Mouse (Mus musculus) stomach, embryonic 14.5 days (tissue): ENCODE results near the gene Kcnj10. TPM values are rescaled to one million over a fixed set of nuclear protein-coding genes. Genes with fewer than 3 reads are reported as not detected.

Experiments used
- ATAC-seq: fragments of 200-750 bp; cut with Nextera tagmentation; 2 replicates; pipeline ENCODE4 v1.8.0; 2017; ENCODE audit warnings: low read depth, moderate TSS enrichment; ENCODE audit not compliant: insufficient number of reproducible peaks, insufficient read depth, low FRiP score
- H3K27ac ChIP-seq: fragments of 300-500 bp; sonication (generic); 2 replicates; pipeline ENCODE4 v1.5.1; 2014; ENCODE audit warnings: mild to moderate bottlenecking, low read length, moderate library complexity, mixed read lengths
- H3K27me3 ChIP-seq: fragments of 300-500 bp; sonication (generic); 2 replicates; pipeline ENCODE4 v1.6.1; 2014; ENCODE audit warnings: low read length, control low read depth, mixed read lengths; ENCODE audit not compliant: control insufficient read depth, insufficient read depth
- H3K36me3 ChIP-seq: fragments of 300-500 bp; sonication (generic); 2 replicates; pipeline ENCODE4 v1.6.1; 2014; ENCODE audit warnings: mild to moderate bottlenecking, control low read depth, low read length, moderate library complexity, mixed read lengths; ENCODE audit not compliant: control insufficient read depth, insufficient read depth
- H3K4me1 ChIP-seq: fragments of 300-500 bp; sonication (generic); 2 replicates; pipeline ENCODE4 v1.6.1; 2014; ENCODE audit warnings: low read length, control low read depth, mixed read lengths; ENCODE audit not compliant: control insufficient read depth, insufficient read depth
- H3K4me2 ChIP-seq: fragments of 300-500 bp; sonication (generic); replicated peaks from 2 replicates; pipeline ENCODE4 v1.6.1; 2014; ENCODE audit warnings: low read depth, low read length, control low read depth
- H3K4me3 ChIP-seq: fragments of 300-500 bp; sonication (generic); 2 replicates; pipeline ENCODE4 v1.5.1; 2014; ENCODE audit warnings: low read depth, low read length, control low read depth
- H3K9ac ChIP-seq: fragments of 300-500 bp; sonication (generic); replicated peaks from 2 replicates; pipeline ENCODE4 v1.6.1; 2014; ENCODE audit warnings: low read depth, mild to moderate bottlenecking, control low read depth, low read length, moderate library complexity, mixed read lengths
- H3K9me3 ChIP-seq: fragments of 300-500 bp; sonication (generic); 2 replicates; pipeline ENCODE4 v1.6.1; 2016; ENCODE audit warnings: low read depth, low read length, control low read depth; ENCODE audit not compliant: control insufficient read depth
- WGBS: fragments of 180-500 bp; shearing (Covaris S2); extraction: QIAGEN DNeasy Blood & Tissue Kit; methylation state at CpG from one replicate; pipeline ENCODE4 v1.1.7; 2014; 5-methylcytosine and 5-hydroxymethylcytosine counted together
- polyA plus RNA-seq: library from polyadenylated mRNA; unstranded; fragments of >200 nt; fragmentation: Nextera tagmentation; extraction: Ambion mirVana; gene quantifications from 2 replicates; pipeline ENCODE4 v1.2.1, GENCODE M21; 2014

The Kcnj10 gene
- polyA plus RNA-seq, 1 experiment from 2014 or later = 0.09 TPM

DNA sequence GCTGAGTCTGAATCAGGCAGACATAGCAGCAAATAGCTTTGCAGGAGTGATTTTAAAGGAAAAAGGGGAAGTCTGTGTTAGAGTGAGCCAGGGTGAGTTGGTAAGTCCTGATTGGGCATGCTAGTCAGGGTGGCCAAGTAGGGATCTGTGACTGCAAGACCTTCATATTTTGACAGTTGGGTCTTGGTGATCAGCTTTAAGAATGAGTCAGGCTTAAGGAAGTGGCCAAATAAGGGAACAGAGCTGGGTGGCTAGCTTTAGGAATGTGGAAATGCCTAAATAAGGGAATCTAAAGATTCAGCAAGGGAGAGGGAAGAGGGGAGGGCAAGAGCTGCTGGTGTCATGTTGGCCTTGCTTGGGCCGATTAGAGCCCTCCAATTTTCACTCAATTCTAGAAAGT, 82.4 kb downstream of the Kcnj10 start:
- Histone ChIP-seq H3K27me3 (no peaks in the 10 kb centered on the region), H3K4me1 (no peaks in the 10 kb centered on the region), H3K4me2 (no peak overlapping the region), H3K9ac (no peak overlapping the region), H3K36me3 (no peaks in the 10 kb centered on the region), H3K27ac (no peak overlapping the region), H3K9me3 (no peaks in the 10 kb centered on the region), H3K4me3 (no peak overlapping the region)
- WGBS = 25% methylated on average over 1 of the region's 1 CpGs
- no peak for ATAC-seq

Other genes with a start within 250 kb of the Kcnj10 start
- gene Pex19, start 214.5 kb upstream of the Kcnj10 start, polyA plus RNA-seq = 125 and 135 TPM in 2 replicates
- gene Dcaf8, start 193.1 kb upstream of the Kcnj10 start, polyA plus RNA-seq = 116 TPM in 2 replicates
- 93.6 and 99.4 TPM in 2 replicates for gene Pea15a, start 134.4 kb upstream of the Kcnj10 start, polyA plus RNA-seq
- 13.6 and 13.8 TPM in 2 replicates for gene Casq1, start 121.3 kb upstream of the Kcnj10 start, polyA plus RNA-seq
- gene Atp1a4, start 82.8 kb upstream of the Kcnj10 start, polyA plus RNA-seq = not detected in 2 replicates
- gene Igsf8, start 79.6 kb upstream of the Kcnj10 start, polyA plus RNA-seq = 36.3 and 38.4 TPM in 2 replicates
- gene Atp1a2, start 43.1 kb upstream of the Kcnj10 start, polyA plus RNA-seq = 2.3 TPM in 2 replicates
- gene Kcnj9, start 11.9 kb upstream of the Kcnj10 start, polyA plus RNA-seq = not detected in 2 replicates
- gene Pigm, start 35.3 kb downstream of the Kcnj10 start, polyA plus RNA-seq = 9.7 and 10.5 TPM in 2 replicates
- gene Slamf9, start 134.1 kb downstream of the Kcnj10 start, polyA plus RNA-seq = 0.43 and 0.45 TPM in 2 replicates
- gene Igsf9, start 140.6 kb downstream of the Kcnj10 start, polyA plus RNA-seq = 41.5 and 48.1 TPM in 2 replicates
- 188 and 196 TPM in 2 replicates for gene Tagln2, start 158.8 kb downstream of the Kcnj10 start, polyA plus RNA-seq
- 1.9 and 2.9 TPM in 2 replicates for gene Cfap45, start 179.6 kb downstream of the Kcnj10 start, polyA plus RNA-seq
- gene Vsig8, start 214.7 kb downstream of the Kcnj10 start, polyA plus RNA-seq = 1.0 and 1.2 TPM in 2 replicates
- gene Slamf8, start 249.4 kb downstream of the Kcnj10 start, polyA plus RNA-seq = 0.45 TPM in 1 of 2 replicates, not detected in the other